Mouse (Mus musculus) brain, adult 10 weeks (tissue): ENCODE data around the gene Dusp11. TPM values are rescaled to one million over a fixed set of nuclear protein-coding genes. Genes with fewer than 3 reads are reported as not detected.

Source experiments
- polyA plus RNA-seq: library from polyadenylated mRNA; stranded (reverse); fragments of 350-450 nt; fragmentation: Illumina TruSeq; extraction: RNeasy Lipid Tissue Mini Kit (QIAGEN cat#74804); gene quantifications from one replicate; pipeline ENCODE4 v1.2.3, GENCODE M21; 2015; ENCODE audit warnings: low read depth, low replicate concordance

Gene Dusp11
- polyA plus RNA-seq, result 62.3 TPM

GRCm38 (mm10) chr6:85961101-85962091, at the start of gene Dusp11:
TSS of gene Dusp11 (minus strand) at chr6:85961667.

GRCm38 (mm10) chr6:85915539-85916513, 45.6 kb downstream of the Dusp11 start, which contains the start of gene Nat8f1:
TSS of gene Nat8f1 (minus strand) at chr6:85915687.

GRCm38 (mm10) chr6:85911587-85911986, 49.9 kb downstream of the Dusp11 start, which contains the start of gene Tprkb:
TSS of gene Tprkb (plus strand) at chr6:85911865.

GRCm38 (mm10) chr6:85904642-85905061, 56.8 kb downstream of the Dusp11 start, which contains the start of gene Nat8f4:
TSS of gene Nat8f4 (minus strand) at chr6:85904884.

Other genes starting within 250 kb of the Dusp11 start
- 1.00 TPM for gene Nat8f7, start 248.5 kb downstream of the Dusp11 start, polyA plus RNA-seq
- gene Nat8f3, start 195.9 kb downstream of the Dusp11 start, polyA plus RNA-seq, result 11.6 TPM
- gene Nat8f6, start 140.7 kb downstream of the Dusp11 start, polyA plus RNA-seq, result 0.98 TPM
- gene Nat8f5, start 140.7 kb downstream of the Dusp11 start, polyA plus RNA-seq, result 5.1 TPM
- 4.3 TPM for gene Nat8, start 129.6 kb downstream of the Dusp11 start, polyA plus RNA-seq
- gene Nat8f2, start 92.5 kb downstream of the Dusp11 start, polyA plus RNA-seq, result 0.22 TPM
- 12.3 TPM for gene Nat8f4, start 56.8 kb downstream of the Dusp11 start, polyA plus RNA-seq
- 133 TPM for gene Tprkb, start 49.8 kb downstream of the Dusp11 start, polyA plus RNA-seq
- gene Nat8f1, start 46.0 kb downstream of the Dusp11 start, polyA plus RNA-seq, result 41.6 TPM
- not detected for gene Figla, start 54.5 kb upstream of the Dusp11 start, polyA plus RNA-seq
- gene Add2, start 67.0 kb upstream of the Dusp11 start, polyA plus RNA-seq, result 105 TPM
- gene Tgfa, start 233.6 kb upstream of the Dusp11 start, polyA plus RNA-seq, result 23.5 TPM